Mouse (Mus musculus) intestine, postnatal 0 days (tissue): Measurements from ENCODE around the gene Krt18. TPM values are rescaled to one million over a fixed set of nuclear protein-coding genes. Genes with fewer than 3 reads are reported as not detected.
A peak's percentile ranks its signal among the peaks of the same experiment; 100 is the strongest.
"Not testable (repeated sequence)": the region's sequence is repeated elsewhere in the genome, so short reads cannot be mapped to it uniquely, and the experiment has no call there.

Experiments used
- ATAC-seq: fragments of 200-750 bp; cut with Nextera tagmentation; 2 replicates; pipeline ENCODE4 v1.8.0; 2017; ENCODE audit warnings: mild to moderate bottlenecking, moderate TSS enrichment, moderate library complexity
- H3K27ac ChIP-seq: fragments of 300-500 bp; sonication (generic); 2 replicates; pipeline ENCODE4 v1.5.1; 2014; ENCODE audit warnings: mild to moderate bottlenecking, low read depth, low read length, moderate library complexity
- H3K27me3 ChIP-seq: fragments of 300-500 bp; sonication (generic); replicated peaks from 2 replicates; pipeline ENCODE4 v1.6.1; 2014; ENCODE audit warnings: low read length, mixed read lengths; ENCODE audit not compliant: control insufficient read depth, insufficient read depth
- H3K36me3 ChIP-seq: fragments of 300-500 bp; sonication (generic); 2 replicates; pipeline ENCODE4 v1.6.1; 2014; ENCODE audit warnings: mild to moderate bottlenecking, moderate library complexity; ENCODE audit not compliant: control insufficient read depth, insufficient read depth
- H3K4me1 ChIP-seq: fragments of 300-500 bp; sonication (generic); replicated peaks from 2 replicates; pipeline ENCODE4 v1.6.1; 2014; ENCODE audit warnings: antibody characterized with exemption, low read length, mixed read lengths; ENCODE audit not compliant: control insufficient read depth, insufficient read depth
- H3K4me2 ChIP-seq: fragments of 300-500 bp; sonication (generic); replicated peaks from 2 replicates; pipeline ENCODE4 v1.6.1; 2014; ENCODE audit warnings: low read depth, mild to moderate bottlenecking, moderate library complexity
- H3K4me3 ChIP-seq: fragments of 300-500 bp; sonication (generic); 2 replicates; pipeline ENCODE4 v1.5.1; 2014; ENCODE audit warnings: low read depth, low read length
- H3K9ac ChIP-seq: fragments of 300-500 bp; sonication (generic); 2 replicates; pipeline ENCODE4 v1.6.1; 2014; ENCODE audit warnings: mild to moderate bottlenecking, low read depth, low read length
- H3K9me3 ChIP-seq: fragments of 300-500 bp; sonication (generic); 2 replicates; pipeline ENCODE4 v1.6.1; 2016; ENCODE audit warnings: mixed run types; ENCODE audit not compliant: control insufficient read depth
- CTCF ChIP-seq: sonication (generic); IDR thresholded peaks from 2 replicates; pipeline ENCODE4 v1.5.1; 2016; ENCODE audit warnings: low read depth, mild to moderate bottlenecking, control low read depth, antibody characterized with exemption, moderate library complexity
- WGBS: fragments of 180-500 bp; shearing (Covaris S2); extraction: QIAGEN DNeasy Blood & Tissue Kit; methylation state at CpG from one replicate; pipeline ENCODE4 v1.1.7; 2014; 5-methylcytosine and 5-hydroxymethylcytosine counted together
- polyA plus RNA-seq: library from polyadenylated mRNA; unstranded; fragments of >200 nt; fragmentation: Nextera tagmentation; extraction: Ambion mirVana; gene quantifications from 2 replicates; pipeline ENCODE4 v1.2.1, GENCODE M21; 2015

Gene Krt18
- polyA plus RNA-seq, 1 experiment from 2014 or later: 368 TPM

DNA sequence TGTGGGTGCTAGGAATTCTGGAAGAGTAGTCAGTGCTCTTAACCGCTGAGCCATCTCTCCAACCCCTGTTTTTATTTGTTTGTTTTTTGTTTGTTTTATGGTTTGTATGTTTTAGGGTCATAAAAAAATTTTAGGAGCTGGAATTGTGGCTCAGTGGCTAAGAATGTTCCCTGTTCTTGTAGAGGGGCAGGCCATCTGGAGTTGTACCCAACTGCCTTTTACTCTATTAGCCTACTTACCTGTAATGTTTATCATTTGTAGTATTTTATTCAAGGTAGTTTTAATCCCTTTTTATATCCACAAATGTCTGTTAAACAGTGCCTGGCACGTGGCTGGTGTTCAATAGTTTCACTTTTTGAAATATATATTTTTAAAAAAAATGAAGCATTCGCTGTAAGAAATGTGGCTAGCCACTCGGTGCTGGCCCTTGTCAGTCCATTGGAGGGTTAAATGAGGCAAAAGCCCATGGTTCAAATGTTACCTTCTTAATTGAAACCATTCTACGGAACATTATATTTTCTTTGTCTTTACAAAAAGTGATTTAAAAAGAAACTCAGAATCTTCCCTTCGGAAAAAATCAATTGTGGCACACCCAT is 45.1 kb downstream of the Krt18 start:
- Histone ChIP-seq H3K4me3 (peak overlapping the region; percentile 79; the same call in 1 of the 2 replicates), H3K9me3 (no peaks in the 10 kb centered on the region), H3K4me1 (no peaks in the 10 kb centered on the region), H3K27me3 (no peaks in the 10 kb centered on the region), H3K27ac (peak overlapping the region; percentile 61; the same call in 1 of the 2 replicates), H3K9ac (no peak overlapping the region), H3K36me3 (no peaks in the 10 kb centered on the region), H3K4me2 (peak overlapping the region; percentile 55)
- WGBS: 9% methylated on average over 6 of the region's 6 CpGs
- no peak for TF ChIP-seq CTCF
- peak; percentile 1; the same call in 1 of the 2 replicates for ATAC-seq

DNA sequence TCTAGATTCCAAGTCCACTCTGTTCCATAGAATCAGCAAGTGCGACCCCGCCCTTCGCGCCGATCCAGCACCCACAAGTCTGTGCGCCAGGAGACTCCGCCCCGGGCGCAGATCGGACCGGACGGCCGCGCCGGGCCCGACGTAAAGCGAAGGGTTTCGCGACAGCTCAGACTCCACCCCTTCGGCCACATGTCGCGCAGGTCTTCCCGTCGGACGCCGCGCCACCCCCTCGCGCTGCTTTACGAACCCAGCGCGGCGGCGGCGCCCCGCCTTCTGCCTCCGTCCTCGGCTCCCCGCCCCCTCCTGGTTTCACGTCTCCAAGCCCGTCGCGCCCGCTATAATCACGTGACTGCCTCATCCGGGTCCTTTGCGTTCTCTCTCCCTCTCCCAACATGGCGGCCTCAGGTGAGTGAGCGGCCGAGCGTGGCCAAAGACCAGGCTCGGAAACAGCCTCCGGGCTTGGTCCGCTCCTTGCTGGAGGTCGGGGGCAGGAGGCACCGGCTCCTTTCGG is 45.6 kb downstream of the Krt18 start, which contains the start of gene Eif4b:
Gene Eif4b (plus strand): TSS at position 215 of the 511 bp plus-strand sequence.
- Histone ChIP-seq H3K9me3 (no peaks in the 10 kb centered on the region), H3K36me3 (no peaks in the 10 kb centered on the region), H3K4me2 (peak within 1 kb of the TSS; percentile 75), H3K9ac (peak within 1 kb of the TSS; percentile 78), H3K4me1 (no peaks in the 10 kb centered on the region), H3K4me3 (peak within 1 kb of the TSS; percentile 79), H3K27me3 (no peaks in the 10 kb centered on the region), H3K27ac (peak within 1 kb of the TSS; percentile 95)
- TF ChIP-seq CTCF: peak; percentile 47
- WGBS: under 1% methylated on average over 57 of the region's 58 CpGs
- ATAC-seq: peak; percentile 93

DNA sequence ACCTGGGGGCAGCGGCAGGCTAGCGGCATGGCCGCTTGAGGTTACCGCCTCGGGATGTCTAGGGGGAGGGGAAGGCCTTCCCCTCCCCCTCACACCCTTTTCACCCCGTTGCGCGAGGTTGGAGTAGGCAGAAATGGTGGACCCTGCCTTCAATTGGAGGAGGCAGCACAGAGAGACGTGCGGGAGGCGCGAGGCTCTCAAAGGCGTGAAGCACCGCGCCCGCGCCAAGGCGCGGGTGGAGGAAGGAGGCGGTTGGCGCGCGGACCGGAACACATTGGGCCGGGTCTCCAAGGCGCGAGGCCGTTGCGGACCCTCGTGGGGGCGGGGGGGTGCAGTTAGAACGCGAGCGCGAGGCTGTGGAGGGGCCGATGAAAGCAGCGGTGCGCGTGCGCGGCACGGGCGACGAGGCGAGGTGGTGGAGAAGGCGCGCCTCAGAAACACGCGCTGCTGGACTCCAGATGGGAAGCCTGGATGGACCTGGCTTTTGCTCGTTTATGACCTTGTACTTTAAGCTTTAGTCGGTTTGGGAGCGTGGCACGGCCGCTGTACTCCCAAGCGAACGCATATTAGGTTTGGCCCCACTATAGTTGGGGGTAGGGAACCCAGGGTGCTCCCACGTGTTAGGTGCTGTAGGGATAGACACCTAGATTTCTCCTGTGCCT is 46.2 kb downstream of the Krt18 start:
- H3K4me2 ChIP-seq: peak overlapping the region; percentile 75
- H3K27me3 ChIP-seq: no peaks in the 10 kb centered on the region
- peak overlapping the region; percentile 78 for H3K9ac ChIP-seq
- peak overlapping the region; percentile 95 for H3K27ac ChIP-seq
- ATAC-seq: peak; percentile 55
- WGBS: under 1% methylated on average over 57 of the region's 57 CpGs
- peak overlapping the region; percentile 79 for H3K4me3 ChIP-seq
- no peaks in the 10 kb centered on the region for H3K9me3 ChIP-seq
- H3K36me3 ChIP-seq: no peaks in the 10 kb centered on the region
- no peaks in the 10 kb centered on the region for H3K4me1 ChIP-seq
- no peak for TF ChIP-seq CTCF

DNA sequence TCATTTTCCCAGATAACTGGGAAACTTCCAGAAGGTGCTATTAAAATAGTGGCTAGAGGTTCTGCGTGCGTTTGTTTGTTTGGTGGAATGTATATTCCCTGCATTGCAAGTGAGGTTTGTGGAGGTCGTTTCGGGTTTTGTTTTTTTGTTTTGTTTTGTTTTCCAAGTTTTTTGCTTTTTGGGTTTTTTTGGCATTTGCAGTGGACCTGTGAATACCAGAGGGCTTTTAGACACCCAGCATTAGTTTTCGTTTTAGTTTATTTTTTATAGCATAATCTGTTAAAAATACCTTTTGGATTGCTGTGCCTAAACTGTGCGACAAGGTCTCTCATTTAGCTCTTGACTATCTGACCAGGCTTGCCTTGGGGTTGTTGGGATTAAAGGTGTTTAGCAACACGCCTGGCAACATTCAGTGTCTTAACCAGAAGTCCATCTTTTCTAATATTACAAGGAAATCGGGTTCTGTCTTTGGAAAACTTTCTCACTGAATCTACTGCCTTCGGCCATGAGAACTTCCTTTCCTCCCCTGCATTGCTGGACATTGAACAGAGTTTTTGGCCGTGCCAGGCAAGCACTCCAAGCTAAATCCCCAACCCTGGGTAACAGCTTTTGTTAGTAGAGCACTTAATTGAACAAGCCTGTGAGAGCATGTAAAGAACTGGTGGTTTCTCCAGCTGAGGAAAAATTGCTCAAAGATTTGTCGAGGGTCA is 47.1 kb downstream of the Krt18 start:
- peak overlapping the region; percentile 78; the same call in 1 of the 2 replicates for H3K9ac ChIP-seq
- TF ChIP-seq CTCF: no peak
- H3K4me3 ChIP-seq: peak overlapping the region; percentile 79
- ATAC-seq: no peak
- peak overlapping the region; percentile 75 for H3K4me2 ChIP-seq
- no peaks in the 10 kb centered on the region for H3K4me1 ChIP-seq
- no peaks in the 10 kb centered on the region for H3K27me3 ChIP-seq
- no peaks in the 10 kb centered on the region for H3K36me3 ChIP-seq
- 0 out of 2 replicates have a peak overlapping the region, but pooled peaks have one; percentile 11 for H3K27ac ChIP-seq
- WGBS: 7% methylated on average over 11 of the region's 11 CpGs
- no peaks in the 10 kb centered on the region for H3K9me3 ChIP-seq

DNA sequence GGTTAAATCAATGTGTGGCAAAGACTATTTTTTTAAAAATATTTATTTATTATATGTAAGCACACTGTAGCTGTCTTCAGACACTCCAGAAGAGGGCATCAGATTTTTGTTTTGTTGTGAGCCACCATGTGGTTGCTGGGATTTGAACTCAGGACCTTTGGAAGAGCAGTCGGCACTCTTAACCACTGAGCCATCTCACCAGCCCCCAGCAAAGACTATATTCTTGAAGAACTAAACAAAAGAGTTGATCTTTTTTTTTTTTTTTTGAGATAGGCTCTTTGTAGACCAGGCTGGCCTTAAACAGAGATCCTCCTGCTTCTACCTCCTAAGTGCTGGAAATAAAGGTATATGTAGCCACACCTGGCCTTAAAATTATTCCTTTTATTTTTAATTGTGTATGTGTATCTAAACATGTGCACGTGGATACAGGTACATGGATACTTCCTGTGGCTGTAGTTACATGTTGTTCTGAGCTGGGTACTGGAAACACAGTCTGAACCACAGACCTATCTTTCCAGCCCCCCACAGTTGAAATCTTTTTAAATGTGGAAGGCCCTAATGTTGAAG is 49.2 kb downstream of the Krt18 start:
- TF ChIP-seq CTCF: no peak
- Histone ChIP-seq H3K27me3 (no peaks in the 10 kb centered on the region), H3K9me3 (no peaks in the 10 kb centered on the region), H3K27ac (no peak overlapping the region), H3K36me3 (no peaks in the 10 kb centered on the region), H3K4me1 (no peaks in the 10 kb centered on the region), H3K4me2 (no peak overlapping the region), H3K9ac (no peak overlapping the region), H3K4me3 (no peak overlapping the region)
- 72% methylated on average over 2 of the region's 2 CpGs for WGBS
- ATAC-seq: no peak

DNA sequence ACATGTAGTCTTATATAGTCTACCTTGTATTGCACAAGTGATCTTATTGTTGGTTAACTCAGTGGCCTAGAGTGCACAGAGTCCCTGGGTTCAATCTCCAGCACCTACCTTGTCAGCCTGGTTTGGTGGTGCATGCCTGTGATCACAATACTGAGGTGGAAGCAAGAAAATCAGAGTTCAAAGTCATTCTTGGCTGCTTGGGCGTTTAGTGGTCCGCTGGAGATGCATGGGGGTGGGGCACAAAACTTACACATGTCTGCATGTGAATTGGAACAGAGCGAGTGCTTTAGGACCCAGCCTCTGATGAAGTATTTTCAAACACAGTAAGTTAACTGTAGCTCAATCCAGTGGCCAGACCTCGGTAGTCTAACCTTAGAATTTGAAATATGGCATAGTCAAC is 51.2 kb downstream of the Krt18 start:
- no peak for TF ChIP-seq CTCF
- Histone ChIP-seq H3K4me3 (no peak overlapping the region), H3K4me1 (no peaks in the 10 kb centered on the region), H3K27me3 (no peaks in the 10 kb centered on the region), H3K4me2 (no peak overlapping the region), H3K9ac (no peak overlapping the region), H3K27ac (no peak overlapping the region), H3K9me3 (no peaks in the 10 kb centered on the region), H3K36me3 (peaks cover 13% of the 10 kb centered on the region)
- WGBS: 49% methylated on average over 4 of the region's 4 CpGs
- ATAC-seq: no peak

DNA sequence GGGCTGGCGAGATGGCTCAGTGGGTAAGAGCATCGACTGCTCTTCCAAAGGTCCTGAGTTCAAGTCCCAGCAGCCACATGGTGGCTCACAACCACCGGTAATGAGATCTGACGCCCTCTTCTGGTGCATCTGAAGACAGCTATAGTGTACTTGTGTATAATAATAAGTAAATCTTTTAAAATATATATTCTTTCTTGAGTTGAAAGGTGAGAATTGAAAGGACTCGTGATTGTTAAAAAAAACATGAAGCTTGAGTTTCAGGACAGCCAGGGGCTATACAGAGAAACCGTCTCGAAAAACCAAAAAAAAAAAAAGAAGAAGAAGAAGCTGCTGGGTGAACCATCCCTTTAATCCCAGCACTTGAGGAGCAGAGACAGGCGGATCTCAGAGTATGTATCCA is 51.9 kb downstream of the Krt18 start:
- not testable (repeated sequence) for H3K27ac ChIP-seq, H3K4me1 ChIP-seq, H3K9ac ChIP-seq, H3K4me2 ChIP-seq, ATAC-seq, H3K4me3 ChIP-seq, H3K9me3 ChIP-seq, H3K27me3 ChIP-seq
- 66% methylated on average over 8 of the region's 8 CpGs for WGBS
- peaks cover 20% of the 10 kb centered on the region for H3K36me3 ChIP-seq
